Mouse (Mus musculus) telencephalon, adult 2 months (tissue): ENCODE measurements at regions not wholly inside any gene's neighbourhood (a gene's known extent, or its start where the extent isn't known, plus 50 kb on each side); places are given as distances from the start of the nearest gene placed in this dataset.
"Not testable (repeated sequence)": the region's sequence is repeated elsewhere in the genome, so short reads cannot be mapped to it uniquely, and the experiment has no call there.

ENCODE experiments used
- DNase-seq: peaks from one replicate; pipeline ENCODE4 v3.0.0-alpha.2; 2011; ENCODE audit warnings: low read depth, low spot score

DNA sequence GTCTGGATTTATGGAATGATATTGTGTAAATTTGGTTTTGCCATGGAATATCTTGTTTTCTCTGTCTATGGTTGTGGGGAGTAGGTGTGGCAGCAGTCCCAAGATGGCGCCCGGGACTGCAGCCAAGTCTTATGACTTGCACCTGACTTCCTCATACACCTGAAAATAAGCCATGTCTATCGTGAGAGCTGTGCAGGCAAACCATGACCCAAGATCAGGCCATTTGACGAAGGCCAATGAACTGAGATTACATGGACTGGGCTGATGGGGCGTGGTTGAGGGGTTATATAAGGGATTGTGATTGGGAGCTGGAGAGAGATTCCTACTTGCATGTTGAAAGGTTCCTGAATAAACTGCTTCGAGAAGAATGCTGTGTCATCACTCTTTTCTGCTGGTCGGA is 139.5 kb downstream of the Slc6a15 start:
- not testable (repeated sequence) for DNase-seq

DNA sequence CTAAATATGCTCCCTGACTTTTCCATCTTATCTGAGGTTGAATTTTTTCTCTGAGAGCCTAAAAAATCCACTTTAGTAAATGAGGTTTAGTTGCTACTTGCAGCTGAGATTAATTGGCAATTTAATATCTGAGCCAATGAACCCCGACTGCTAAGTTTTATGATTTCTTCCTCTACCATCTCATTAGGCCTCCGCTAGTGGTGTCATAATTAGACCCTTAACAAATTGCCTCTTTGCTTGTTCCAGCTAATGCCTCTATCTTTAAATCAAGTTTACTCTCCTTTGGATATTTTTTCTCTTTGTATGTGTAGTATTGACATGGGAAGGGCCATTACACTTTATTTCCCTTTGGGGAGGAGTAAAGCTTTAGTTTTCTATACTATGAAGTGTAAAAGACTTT is 176.9 kb downstream of the Slc6a15 start:
- no peak for DNase-seq

GRCm38 (mm10) chr10:103549510-103549909 is 181.9 kb downstream of the Slc6a15 start:
- DNase-seq = no peak

DNA sequence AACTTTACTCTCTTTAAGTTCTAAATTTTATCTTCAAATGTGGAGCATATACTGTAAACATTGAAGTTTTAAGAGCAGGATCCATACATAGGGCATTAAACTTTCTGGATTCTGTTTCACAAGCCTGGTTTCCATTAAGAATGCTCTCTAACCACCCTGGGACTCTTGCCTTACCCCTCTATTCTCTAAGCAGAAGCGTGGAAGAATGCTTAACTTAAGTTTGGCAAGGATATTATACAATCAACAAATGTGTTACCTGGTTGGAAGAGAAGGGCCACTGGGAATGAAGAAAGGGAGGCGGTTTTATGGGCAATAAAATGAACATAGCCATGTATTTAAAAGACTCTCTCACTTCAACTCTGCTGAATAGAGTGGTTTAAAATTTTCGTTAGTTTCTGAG is 217.5 kb downstream of the Slc6a15 start:
- no peak for DNase-seq

- DNase-seq = no peak
Observed at GRCm38 (mm10) chr10:103585504-103585903, 217.9 kb downstream of the Slc6a15 start.

DNA sequence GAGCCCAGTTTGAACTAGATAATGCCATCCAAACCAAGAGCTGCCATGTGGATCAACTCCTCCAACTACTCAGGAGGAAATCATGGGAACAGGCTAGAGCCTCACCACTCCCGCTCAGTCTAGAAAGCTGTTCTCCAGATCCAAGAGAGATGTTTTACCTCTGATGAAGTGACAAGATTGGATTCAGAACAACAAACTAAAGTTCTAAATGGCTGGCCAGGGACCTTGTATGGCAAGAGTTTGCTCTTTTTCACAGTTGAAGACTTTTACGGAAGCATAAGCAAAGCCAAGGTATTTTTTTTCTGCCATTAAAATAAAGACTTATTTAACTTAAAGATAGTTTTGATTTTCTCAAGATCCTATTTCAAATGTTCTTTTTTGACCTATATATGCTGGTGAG is 224.4 kb downstream of the Slc6a15 start:
- no peak for DNase-seq

GRCm38 (mm10) chr10:103641162-103641561 is 273.6 kb downstream of the Slc6a15 start:
- DNase-seq = no peak

DNA sequence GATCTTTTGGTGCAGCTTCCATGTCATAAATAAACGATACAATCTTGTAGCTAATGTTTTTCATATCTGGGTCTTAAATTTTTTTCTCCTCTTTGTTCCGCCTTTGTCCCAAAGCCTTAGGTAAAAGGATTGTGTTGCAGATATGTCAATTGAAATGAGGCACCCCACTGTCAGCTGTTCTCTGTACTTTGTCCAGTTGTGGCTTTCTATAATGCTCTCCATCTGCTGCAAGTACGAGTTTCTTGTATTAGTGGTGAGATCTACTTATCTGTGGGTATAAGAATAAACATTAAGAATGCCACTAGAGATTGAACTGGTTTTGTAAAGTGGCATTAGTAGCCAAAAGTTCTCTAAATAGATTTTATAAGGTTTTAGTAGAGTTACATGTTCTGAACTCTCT is 282.3 kb downstream of the Slc6a15 start:
- DNase-seq = no peak

GRCm38 (mm10) chr10:103673081-103673480 is 305.5 kb downstream of the Slc6a15 start:
- no peak for DNase-seq

- DNase-seq = no peak
Observed at GRCm38 (mm10) chr10:103673765-103674164, 306.2 kb downstream of the Slc6a15 start.

GRCm38 (mm10) chr10:103692682-103693081 is 325.1 kb downstream of the Slc6a15 start:
- DNase-seq = no peak

DNA sequence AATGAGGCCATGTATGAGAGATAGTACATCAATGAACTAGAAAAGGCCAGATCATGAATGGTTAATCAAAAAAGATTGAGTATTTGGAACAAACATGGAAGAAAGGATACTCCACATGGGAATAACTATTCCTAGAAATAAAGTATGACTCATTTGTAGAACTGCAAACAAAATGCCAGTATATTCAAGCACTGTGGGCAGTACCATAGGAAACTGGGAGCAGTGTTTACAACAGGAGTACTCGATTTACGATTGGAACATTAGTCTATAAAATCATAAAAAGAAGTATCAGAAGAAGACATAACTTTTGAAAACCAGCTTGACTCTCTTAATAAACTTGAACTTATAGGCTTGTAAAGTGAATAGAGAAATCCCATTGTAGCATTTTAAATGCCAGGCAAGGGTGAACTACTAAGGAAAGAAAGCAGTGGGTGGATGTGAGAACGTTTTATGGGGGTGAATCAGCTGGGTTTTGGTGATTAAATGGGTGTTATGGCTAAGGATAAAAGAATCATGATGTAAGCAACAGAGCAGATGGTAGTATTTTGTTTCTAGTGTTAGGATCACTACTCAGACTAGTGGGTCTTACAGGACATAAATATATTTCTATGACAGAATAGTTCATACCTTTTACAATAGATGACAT is 347.6 kb downstream of the Slc6a15 start:
- peak; percentile 42 for DNase-seq

GRCm38 (mm10) chr10:103718998-103719662 is 351.5 kb downstream of the Slc6a15 start:
- no peak for DNase-seq

- DNase-seq = no peak
Observed at GRCm38 (mm10) chr10:103726680-103727079, 359.1 kb downstream of the Slc6a15 start.

GRCm38 (mm10) chr10:103731522-103731921 is 363.9 kb downstream of the Slc6a15 start:
- DNase-seq = no peak

DNA sequence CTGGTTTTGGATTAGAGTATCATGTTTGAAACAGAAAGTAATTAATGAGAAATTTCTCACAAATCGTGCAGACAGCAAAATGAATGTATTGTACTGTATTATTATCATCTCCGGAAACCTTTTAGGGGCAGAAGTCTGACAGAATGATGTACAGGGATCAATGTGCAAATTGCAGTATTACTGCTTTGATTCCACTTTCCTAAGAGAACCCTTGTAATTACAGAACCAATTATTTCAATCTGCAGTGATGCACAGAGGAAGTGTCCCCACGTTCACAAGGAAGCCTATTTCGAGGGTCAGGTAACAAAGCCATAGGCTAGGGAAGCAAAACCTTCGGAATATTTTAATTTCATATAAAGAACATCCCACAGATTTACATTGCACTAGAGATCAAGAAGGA is 364.4 kb downstream of the Slc6a15 start:
- DNase-seq = no peak

- DNase-seq = no peak
Observed at GRCm38 (mm10) chr10:103780127-103780526, 362.7 kb upstream of the Gm21293 start.

DNA sequence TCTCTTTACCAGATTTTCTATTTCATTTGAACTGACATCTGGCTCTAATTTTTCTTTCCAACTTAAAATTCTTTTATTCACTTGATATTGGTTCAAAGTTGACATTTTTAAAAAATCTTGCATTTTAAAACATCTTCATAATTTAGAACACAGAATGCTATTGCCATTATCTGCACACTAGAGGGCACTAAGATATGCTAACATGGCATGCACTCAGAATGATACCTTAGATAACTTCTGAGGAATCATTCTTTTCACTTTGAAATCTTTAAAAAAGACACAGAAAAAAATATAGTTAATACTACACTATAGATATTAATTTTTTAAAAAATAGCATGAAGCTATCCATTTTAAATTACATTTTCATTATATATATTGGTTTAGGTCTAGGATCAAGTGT is 357.9 kb upstream of the Gm21293 start:
- DNase-seq = peak; percentile 6

GRCm38 (mm10) chr10:103829079-103829478 is 313.7 kb upstream of the Gm21293 start:
- DNase-seq = no peak

GRCm38 (mm10) chr10:103832063-103832462 is 310.7 kb upstream of the Gm21293 start:
- DNase-seq = no peak

GRCm38 (mm10) chr10:103855211-103855610 is 287.6 kb upstream of the Gm21293 start:
- no peak for DNase-seq

GRCm38 (mm10) chr10:103860890-103861289 is 281.9 kb upstream of the Gm21293 start:
- no peak for DNase-seq

DNA sequence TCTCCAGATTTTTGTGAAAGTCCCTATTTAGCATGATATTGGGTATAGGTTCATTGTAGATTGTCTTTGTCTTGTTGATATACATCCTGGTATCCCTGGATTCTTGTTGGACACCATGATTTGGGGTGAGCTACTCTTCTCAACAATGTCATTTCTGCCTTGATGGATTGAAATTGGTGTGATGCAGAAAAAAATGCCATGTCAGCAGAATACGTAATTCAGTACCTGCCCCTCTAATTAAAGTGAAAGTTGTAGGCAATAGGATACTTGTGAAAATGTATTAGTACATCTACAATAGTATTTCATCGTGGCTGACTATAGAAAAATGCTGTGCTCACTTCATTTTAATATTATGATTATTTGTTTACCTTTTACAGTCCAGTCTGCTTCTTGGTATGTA is 280.7 kb upstream of the Gm21293 start:
- no peak for DNase-seq

- DNase-seq = no peak
Observed at GRCm38 (mm10) chr10:103863909-103864308, 278.9 kb upstream of the Gm21293 start.
